Mouse (Mus musculus) cortical plate, adult 2 months (tissue): ENCODE results near the gene D130040H23Rik. TPM values are rescaled to one million over a fixed set of nuclear protein-coding genes. Genes with fewer than 3 reads are reported as not detected.
A peak's percentile ranks its signal among the peaks of the same experiment; 100 is the strongest.
"Not testable (repeated sequence)": the region's sequence is repeated elsewhere in the genome, so short reads cannot be mapped to it uniquely, and the experiment has no call there.

Experiments used
- H3K27ac ChIP-seq: fragments of 200-500 bp; 2 replicates; pipeline ENCODE4 v1.5.1; 2012; ENCODE audit warnings: low read length, control low read depth, inconsistent platforms; ENCODE audit not compliant: insufficient read depth
- H3K4me1 ChIP-seq: fragments of 200-500 bp; 2 replicates; pipeline ENCODE4 v1.6.1; 2011; ENCODE audit warnings: low read length; ENCODE audit not compliant: control insufficient read depth, insufficient read depth
- H3K4me3 ChIP-seq: fragments of 200-500 bp; 2 replicates; pipeline ENCODE4 v1.5.1; 2011; ENCODE audit warnings: mild to moderate bottlenecking, low read length, control low read depth; ENCODE audit not compliant: insufficient read depth
- CTCF ChIP-seq: fragments of 200-500 bp; IDR thresholded peaks from 2 replicates; pipeline ENCODE4 v1.5.1; 2011; ENCODE audit warnings: mild to moderate bottlenecking, control low read depth, low read length; ENCODE audit not compliant: insufficient read depth; ENCODE audit errors: extremely low read depth
- POLR2A ChIP-seq: fragments of 200-500 bp; IDR thresholded peaks from 2 replicates; pipeline ENCODE4 v1.6.1; 2011; ENCODE audit warnings: mild to moderate bottlenecking, low read length, control low read depth; ENCODE audit not compliant: insufficient read depth; ENCODE audit errors: extremely low read depth
- polyA plus RNA-seq: library from polyadenylated mRNA; depleted of rRNA; stranded (reverse); fragments of >200 nt; gene quantifications from 2 replicates; pipeline ENCODE4 v1.2.3, GENCODE M21; 2012; rRNA removed

The D130040H23Rik gene
- polyA plus RNA-seq: 8.5 and 9.7 TPM in 2 replicates

GRCm38 (mm10) chr8:69270386-69271202 is at the start of gene D130040H23Rik:
Gene D130040H23Rik, plus strand, starts transcription at chr8:69271080.
- Histone ChIP-seq H3K4me3 (peak within 1 kb of the TSS; percentile 51), H3K4me1 (0 out of 2 replicates have a peak, but pooled peaks cover 2% of the 10 kb centered on the region), H3K27ac (peak within 1 kb of the TSS; percentile 36; the same call in 1 of the 2 replicates)
- no peak for TF ChIP-seq CTCF
- TF ChIP-seq POLR2A: peak; percentile 82

GRCm38 (mm10) chr8:69242541-69242940 is 28.3 kb upstream of the D130040H23Rik start:
- no peak overlapping the region for H3K4me3 ChIP-seq
- TF ChIP-seq POLR2A (no peak), CTCF (no peak)
- no peak overlapping the region for H3K27ac ChIP-seq
- no peaks in the 10 kb centered on the region for H3K4me1 ChIP-seq

- TF ChIP-seq CTCF (0 out of 2 replicates have a peak, but pooled peaks have one; percentile 15), POLR2A (no peak)
- H3K4me3 ChIP-seq: no peak overlapping the region
- H3K4me1 ChIP-seq: 0 out of 2 replicates have a peak, but pooled peaks cover 2% of the 10 kb centered on the region
- no peak overlapping the region for H3K27ac ChIP-seq
Observed at GRCm38 (mm10) chr8:69268525-69268924, 2.4 kb upstream of the D130040H23Rik start.

GRCm38 (mm10) chr8:69271203-69271554 is 299 bp downstream of the D130040H23Rik start:
- TF ChIP-seq POLR2A (no peak), CTCF (no peak)

GRCm38 (mm10) chr8:69272435-69272834 is 1.6 kb downstream of the D130040H23Rik start:
- Histone ChIP-seq H3K4me3 (no peak overlapping the region), H3K4me1 (0 out of 2 replicates have a peak, but pooled peaks cover 2% of the 10 kb centered on the region), H3K27ac (no peak overlapping the region)
- TF ChIP-seq POLR2A: no peak
- TF ChIP-seq CTCF: no peak

More at GRCm38 (mm10) chr8:69271203-69271554, 299 bp downstream of the D130040H23Rik start:
- Histone ChIP-seq H3K4me1 (0 out of 2 replicates have a peak, but pooled peaks cover 2% of the 10 kb centered on the region), H3K4me3 (peak overlapping the region; percentile 51), H3K27ac (no peak overlapping the region)

GRCm38 (mm10) chr8:69324771-69325170 is 53.9 kb downstream of the D130040H23Rik start:
- H3K27ac ChIP-seq: no peak overlapping the region
- no peak overlapping the region for H3K4me3 ChIP-seq
- TF ChIP-seq POLR2A (no peak), CTCF (no peak)
- H3K4me1 ChIP-seq: no peaks in the 10 kb centered on the region

GRCm38 (mm10) chr8:69328301-69329288 is 57.7 kb downstream of the D130040H23Rik start:
- Histone ChIP-seq H3K4me1 (no peaks in the 10 kb centered on the region), H3K27ac (no peak overlapping the region), H3K4me3 (peak overlapping the region; percentile 42)
- TF ChIP-seq CTCF (peak; percentile 91), POLR2A (no peak)

- not testable (repeated sequence) for H3K4me1 ChIP-seq, H3K27ac ChIP-seq
- peak overlapping the region; percentile 42 for H3K4me3 ChIP-seq
Observed at GRCm38 (mm10) chr8:69329289-69329688, 58.4 kb downstream of the D130040H23Rik start.

Other genes starting within 250 kb of the D130040H23Rik start
- 11.0 and 11.1 TPM in 2 replicates for gene Zfp930, start 62.0 kb upstream of the D130040H23Rik start, polyA plus RNA-seq
- gene Gm9495, start 182.5 kb downstream of the D130040H23Rik start, polyA plus RNA-seq: 0.08 and 0.10 TPM in 2 replicates